Mouse (Mus musculus) thymus, postnatal 10 days (tissue): ENCODE results near the gene Prr12.
A peak's percentile ranks its signal among the peaks of the same experiment; 100 is the strongest.
"Not testable (repeated sequence)": the region's sequence is repeated elsewhere in the genome, so short reads cannot be mapped to it uniquely, and the experiment has no call there.

ENCODE experiments used
- DNase-seq, 2 experiments: peaks; one replicate each; pipeline ENCODE4 v3.0.0; 2021; ENCODE audit warnings: low spot score in 2 of 2

Prr12 gene

GRCm38 (mm10) chr7:45052862-45053116 is at the start of gene Prr12:
TSS of gene Prr12 (minus strand) at chr7:45052881.
- DNase-seq, result no peak

- no peak for DNase-seq
Observed at GRCm38 (mm10) chr7:45102441-45102840, 49.8 kb upstream of the Prr12 start.

GRCm38 (mm10) chr7:45100046-45100445 is 47.4 kb upstream of the Prr12 start:
- no peak for DNase-seq

- DNase-seq, result no peak
Observed at GRCm38 (mm10) chr7:45098541-45099240, 46.0 kb upstream of the Prr12 start.

- no peak for DNase-seq
Observed at GRCm38 (mm10) chr7:45097479-45097878, 44.8 kb upstream of the Prr12 start.

GRCm38 (mm10) chr7:45095965-45096364 is 43.3 kb upstream of the Prr12 start:
- not testable (repeated sequence) for DNase-seq

GRCm38 (mm10) chr7:45095367-45095766 is 42.7 kb upstream of the Prr12 start:
- no peak for DNase-seq

- DNase-seq, result no peak
Observed at GRCm38 (mm10) chr7:45094121-45094520, 41.4 kb upstream of the Prr12 start.

GRCm38 (mm10) chr7:45093516-45093905 is 40.8 kb upstream of the Prr12 start:
- DNase-seq, result no peak

- no peak for DNase-seq
Observed at GRCm38 (mm10) chr7:45092828-45093515, 40.3 kb upstream of the Prr12 start.

GRCm38 (mm10) chr7:45092048-45092447 is 39.4 kb upstream of the Prr12 start, which contains the start of gene Rcn3:
TSS of gene Rcn3 (minus strand) at chr7:45092221.
- DNase-seq, result no peak

- DNase-seq, result no peak
Observed at GRCm38 (mm10) chr7:45091001-45091990, 38.6 kb upstream of the Prr12 start.

GRCm38 (mm10) chr7:45090251-45090977 is 37.7 kb upstream of the Prr12 start:
- no peak for DNase-seq

- no peak for DNase-seq
Observed at GRCm38 (mm10) chr7:45088597-45088996, 35.9 kb upstream of the Prr12 start.

- DNase-seq, result no peak
Observed at GRCm38 (mm10) chr7:45086084-45086483, 33.4 kb upstream of the Prr12 start.

- peak; percentile 20 to 32 for DNase-seq
Observed at GRCm38 (mm10) chr7:45083300-45083890, 30.7 kb upstream of the Prr12 start.

- DNase-seq, result peak; percentile 28 to 34
Observed at GRCm38 (mm10) chr7:45082401-45083299, 30.0 kb upstream of the Prr12 start.

- no peak for DNase-seq
Observed at GRCm38 (mm10) chr7:45081016-45081415, 28.3 kb upstream of the Prr12 start.

- peak; percentile 82 to 94 for DNase-seq
Observed at GRCm38 (mm10) chr7:45079856-45080255, 27.2 kb upstream of the Prr12 start.

- DNase-seq, result peak; percentile 52 to 76
Observed at GRCm38 (mm10) chr7:45078513-45078912, 25.8 kb upstream of the Prr12 start.
